Mouse (Mus musculus) ES-Bruce4 (cell line): ENCODE measurements around the gene Tigd3.

ENCODE experiments used
- CTCF ChIP-seq: IDR thresholded peaks from one replicate; pipeline ENCODE4 v1.8.1; 2011; ENCODE audit warnings: low read depth, low read length
- POLR2A ChIP-seq: IDR thresholded peaks from one replicate; pipeline ENCODE4 v1.8.1; 2011; ENCODE audit warnings: low read length; ENCODE audit not compliant: insufficient read depth

DNA sequence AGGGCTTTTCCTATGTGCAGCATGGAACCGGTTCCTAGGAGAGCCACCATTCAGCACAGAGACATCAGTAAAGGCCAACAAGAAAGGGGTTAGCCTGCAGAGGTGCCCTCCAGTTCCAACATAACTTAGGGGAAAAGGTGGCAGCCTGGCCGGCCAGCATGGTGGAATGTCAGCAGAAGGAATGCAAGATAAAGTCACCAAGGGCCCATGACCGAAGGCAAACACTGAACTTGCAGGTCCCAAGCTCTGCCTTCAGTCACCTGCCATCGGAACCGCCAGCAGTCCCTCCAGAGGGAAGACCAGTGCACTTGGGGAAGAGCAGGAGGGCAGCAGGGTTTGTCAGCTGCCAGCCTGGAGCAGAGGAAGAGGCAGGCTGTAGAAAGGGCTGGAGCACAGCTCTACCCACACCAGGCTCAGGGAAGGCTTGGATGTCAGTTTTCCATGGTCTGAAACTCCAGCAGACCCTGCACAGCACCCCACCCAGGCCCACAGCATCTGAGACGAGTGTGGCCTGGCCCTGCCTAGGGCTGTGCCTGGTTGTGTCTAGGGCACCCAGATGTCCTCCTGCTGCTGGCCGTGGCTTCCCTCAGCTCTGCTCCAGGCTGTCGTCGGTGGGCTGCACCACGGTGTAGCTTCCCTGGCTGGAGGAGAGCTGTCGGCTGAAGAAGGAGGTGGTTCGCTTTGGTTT is 41.8 kb downstream of the Tigd3 start:
- TF ChIP-seq CTCF = no peak
- TF ChIP-seq POLR2A = no peak
